In genomic region chr3:95892066-95893052, GRCm38 (mm10) we compare ENCODE assay signal across 8 mouse cellular contexts. TPM values are rescaled to one million over a fixed set of nuclear protein-coding genes. Genes with fewer than 3 reads are reported as not detected.
DNase-seq lines count a peak whose midpoint lies in the region; ATAC-seq and TF ChIP-seq lines count a peak whose summit lies in the region.

No protein-coding gene starts in this region.

- no peak for TF ChIP-seq CTCF in G1E (IDR thresholded peaks at IDR 0.05; ENCODE audit: low read depth, low read length)

- H3K4me3 ChIP-seq in forebrain, embryonic 10.5 days = peak overlapping the region; percentile 24; the same call in 1 of the 2 replicates
- no peak overlapping the region for H3K4me3 ChIP-seq in forebrain, embryonic 16.5 days (replicated peaks; ENCODE audit: low read length)
- peak overlapping the region; percentile 11; the same call in 1 of the 2 replicates for H3K4me3 ChIP-seq in G1E (ENCODE audit: low read depth, low read length)
- H3K4me3 ChIP-seq in hindbrain, embryonic 16.5 days (ENCODE audit: low read length) = no peak overlapping the region

- 41% methylated on average over 11 of the region's 11 CpGs for WGBS in forebrain, embryonic 10.5 days
- 40% methylated on average over 11 of the region's 11 CpGs for WGBS in forebrain, embryonic 16.5 days
- WGBS in hindbrain, embryonic 16.5 days = 38% methylated on average over 11 of the region's 11 CpGs

- no peak overlapping the region for H3K4me2 ChIP-seq in forebrain, embryonic 16.5 days (ENCODE audit: low read length)
- no peak overlapping the region; the same call in 1 of the 2 replicates for H3K4me2 ChIP-seq in hindbrain, embryonic 16.5 days (ENCODE audit: low read length)

- no peaks in the 10 kb centered on the region for H3K9me3 ChIP-seq in forebrain, embryonic 10.5 days
- no peaks in the 10 kb centered on the region for H3K9me3 ChIP-seq in forebrain, embryonic 16.5 days (ENCODE audit: control insufficient read depth, low read length)
- H3K9me3 ChIP-seq in G1E (replicated peaks) = no peaks in the 10 kb centered on the region
- no peaks in the 10 kb centered on the region for H3K9me3 ChIP-seq in hindbrain, embryonic 16.5 days (ENCODE audit: control insufficient read depth, low read length)

- no peak for DNase-seq in forebrain, embryonic 10.5 days (ENCODE audit: extremely low spot score, low spot score)
- no peak for DNase-seq in G1E (ENCODE audit: low spot score)
- DNase-seq in lung, postnatal 36 days = peak; percentile 70
- DNase-seq in frontal cortex, postnatal 36 days (ENCODE audit: low spot score in 2 of 2) = no peak
- no peak for DNase-seq in cerebellum, postnatal 14 days
- no peak for DNase-seq in layer of hippocampus, adult 9-10 months (ENCODE audit: low spot score)

- ATAC-seq in forebrain, embryonic 16.5 days = no peak
- no peak for ATAC-seq in G1E (ENCODE audit: extremely low read depth, insufficient number of reproducible peaks, low FRiP score, poor library complexity, severe bottlenecking)
- no peak for ATAC-seq in hindbrain, embryonic 16.5 days

- peak overlapping the region; percentile 84 for H3K27ac ChIP-seq in forebrain, embryonic 10.5 days
- no peak overlapping the region; the same call in 1 of the 2 replicates for H3K27ac ChIP-seq in forebrain, embryonic 16.5 days (ENCODE audit: low read length)
- peak overlapping the region; percentile 19; the same call in 1 of the 2 replicates for H3K27ac ChIP-seq in hindbrain, embryonic 16.5 days (ENCODE audit: low read depth, low read length)

- peaks cover 8% of the 10 kb centered on the region for H3K36me3 ChIP-seq in forebrain, embryonic 10.5 days (replicated peaks)
- H3K36me3 ChIP-seq in forebrain, embryonic 16.5 days (ENCODE audit: control insufficient read depth, insufficient read depth) = no peaks in the 10 kb centered on the region
- H3K36me3 ChIP-seq in G1E (replicated peaks) = peaks cover 29% of the 10 kb centered on the region
- no peaks in the 10 kb centered on the region for H3K36me3 ChIP-seq in hindbrain, embryonic 16.5 days (ENCODE audit: control insufficient read depth, insufficient read depth, low read length)

- H3K4me1 ChIP-seq in forebrain, embryonic 10.5 days = peaks cover 44% of the 10 kb centered on the region
- peaks cover 12% of the 10 kb centered on the region for H3K4me1 ChIP-seq in forebrain, embryonic 16.5 days (replicated peaks; ENCODE audit: control insufficient read depth, insufficient read depth, low read length)
- H3K4me1 ChIP-seq in G1E (ENCODE audit: insufficient read depth, low read depth, low read length) = peaks cover 37% of the 10 kb centered on the region
- H3K4me1 ChIP-seq in hindbrain, embryonic 16.5 days (ENCODE audit: control insufficient read depth, insufficient read depth, low read depth, low read length) = peaks cover 11% of the 10 kb centered on the region

- H3K27me3 ChIP-seq in forebrain, embryonic 10.5 days (ENCODE audit: poor library complexity, severe bottlenecking) = peaks cover 16% of the 10 kb centered on the region
- H3K27me3 ChIP-seq in forebrain, embryonic 16.5 days (replicated peaks; ENCODE audit: control insufficient read depth, insufficient read depth, low read length) = no peaks in the 10 kb centered on the region
- H3K27me3 ChIP-seq in G1E (ENCODE audit: insufficient read depth, low read length) = no peaks in the 10 kb centered on the region
- H3K27me3 ChIP-seq in hindbrain, embryonic 16.5 days (replicated peaks; ENCODE audit: control insufficient read depth, insufficient read depth, low read length) = no peaks in the 10 kb centered on the region

- no peak overlapping the region for H3K9ac ChIP-seq in forebrain, embryonic 16.5 days (replicated peaks; ENCODE audit: low read depth, low read length)
- peak overlapping the region; percentile 4; the same call in 1 of the 2 replicates for H3K9ac ChIP-seq in hindbrain, embryonic 16.5 days (ENCODE audit: low read depth, low read length)

RNA-seq across cellular contexts. Expression of gene BC028528, which starts 0.6 kb away (rescaled TPM):
- 7.2 and 7.6 TPM in 2 replicates for polyA plus RNA-seq in forebrain, embryonic 10.5 days (2016; fragmentation: Nextera tagmentation; extraction: Ambion mirVana)
- polyA plus RNA-seq in forebrain, embryonic 16.5 days (2015; fragmentation: Nextera tagmentation; extraction: Ambion mirVana) = 13.8 and 14.4 TPM in 2 replicates
- total RNA-seq in G1E (2014; fragmentation: Nextera tagmentation) (1.6 and 3.9 TPM in 2 replicates), G1E (2017) (7.5 and 9.3 TPM in 2 replicates)
- polyA plus RNA-seq in G1E (2012) = not detected in 2 replicates
- polyA plus RNA-seq in hindbrain, embryonic 16.5 days (2015; fragmentation: Nextera tagmentation; extraction: Ambion mirVana) = 17.2 and 21.4 TPM in 2 replicates

RNA-seq across cellular contexts. Expression of gene Aph1a, which starts 1.4 kb away (rescaled TPM):
- polyA plus RNA-seq in forebrain, embryonic 10.5 days (2016; fragmentation: Nextera tagmentation; extraction: Ambion mirVana) = 28.7 and 29.2 TPM in 2 replicates
- polyA plus RNA-seq in forebrain, embryonic 16.5 days (2015; fragmentation: Nextera tagmentation; extraction: Ambion mirVana) = 35.6 and 35.9 TPM in 2 replicates
- total RNA-seq in G1E (2014; fragmentation: Nextera tagmentation) (27.5 and 35.0 TPM in 2 replicates), G1E (2017) (26.5 and 27.5 TPM in 2 replicates)
- 90.6 and 102 TPM in 2 replicates for polyA plus RNA-seq in G1E (2012)
- 30.1 and 31.8 TPM in 2 replicates for polyA plus RNA-seq in hindbrain, embryonic 16.5 days (2015; fragmentation: Nextera tagmentation; extraction: Ambion mirVana)

RNA-seq across cellular contexts. Expression of gene Ciart, which starts 10.3 kb away (rescaled TPM):
- polyA plus RNA-seq in forebrain, embryonic 10.5 days (2016; fragmentation: Nextera tagmentation; extraction: Ambion mirVana) = 9.1 and 11.8 TPM in 2 replicates
- polyA plus RNA-seq in forebrain, embryonic 16.5 days (2015; fragmentation: Nextera tagmentation; extraction: Ambion mirVana) = 4.1 and 5.7 TPM in 2 replicates
- total RNA-seq in G1E (2014; fragmentation: Nextera tagmentation) (not detected in 2 replicates), G1E (2017) (1.3 TPM in 2 replicates)
- 0.07 and 0.31 TPM in 2 replicates for polyA plus RNA-seq in G1E (2012)
- polyA plus RNA-seq in hindbrain, embryonic 16.5 days (2015; fragmentation: Nextera tagmentation; extraction: Ambion mirVana) = 5.1 and 6.1 TPM in 2 replicates

RNA-seq across cellular contexts. Expression of gene Car14, which starts 12.1 kb away (rescaled TPM):
- 98.8 and 119 TPM in 2 replicates for polyA plus RNA-seq in forebrain, embryonic 10.5 days (2016; fragmentation: Nextera tagmentation; extraction: Ambion mirVana)
- 9.4 and 10.2 TPM in 2 replicates for polyA plus RNA-seq in forebrain, embryonic 16.5 days (2015; fragmentation: Nextera tagmentation; extraction: Ambion mirVana)
- not detected in 2 replicates for total RNA-seq in G1E (2014; fragmentation: Nextera tagmentation)
- 0.11 TPM in 1 of 2 replicates, not detected in the other for total RNA-seq in G1E (2017)
- polyA plus RNA-seq in G1E (2012) = not detected in 2 replicates
- polyA plus RNA-seq in hindbrain, embryonic 16.5 days (2015; fragmentation: Nextera tagmentation; extraction: Ambion mirVana) = 16.1 and 16.9 TPM in 2 replicates

RNA-seq across cellular contexts. Expression of gene Mrps21, which starts 21.0 kb away (rescaled TPM):
- 353 TPM in 2 replicates for polyA plus RNA-seq in forebrain, embryonic 10.5 days (2016; fragmentation: Nextera tagmentation; extraction: Ambion mirVana)
- polyA plus RNA-seq in forebrain, embryonic 16.5 days (2015; fragmentation: Nextera tagmentation; extraction: Ambion mirVana) = 243 and 277 TPM in 2 replicates
- total RNA-seq in G1E (2014; fragmentation: Nextera tagmentation) (40.2 and 41.8 TPM in 2 replicates), G1E (2017) (624 and 639 TPM in 2 replicates)
- polyA plus RNA-seq in G1E (2012) = 43.8 and 190 TPM in 2 replicates
- 251 and 276 TPM in 2 replicates for polyA plus RNA-seq in hindbrain, embryonic 16.5 days (2015; fragmentation: Nextera tagmentation; extraction: Ambion mirVana)

Comparison
In these comparisons a context has a peak if more than half of its experiments do, and no peak if none do; other contexts are left out.
1. H3K4me3 ChIP-seq: peak in forebrain, embryonic 10.5 days (single experiment) and G1E (single experiment); none in forebrain, embryonic 16.5 days (single experiment) and hindbrain, embryonic 16.5 days (single experiment).